9 mouse cellular contexts compared by ENCODE assay signal in genomic region chr14:74913381-74914230, GRCm38 (mm10). TPM values are rescaled to one million over a fixed set of nuclear protein-coding genes. Genes with fewer than 3 reads are reported as not detected.
A peak's percentile ranks its signal among the peaks of the same experiment; 100 is the strongest.
DNase-seq lines count a peak whose midpoint lies in the region; ATAC-seq and TF ChIP-seq lines count a peak whose summit lies in the region.
"Had no signal": no experiment of that assay in that cellular context is flagged by ENCODE, and none has a peak within 500 bp of the region (broad histone marks: within the 10 kb centered on the region; RNA-seq: fewer than 3 reads in every experiment).

No protein-coding gene starts in this region.

- peak overlapping the region; percentile 48 for H3K27ac ChIP-seq in left cerebral cortex, adult 2 months
- peak overlapping the region; percentile 87 for H3K27ac ChIP-seq in bone marrow macrophage, adult 2 months (ENCODE audit: insufficient read depth, low read depth, low read length)

- intact Hi-C loops in left cerebral cortex, adult 2 months (cut with DNase I), result no loop called here

- ATAC-seq in activated CD4-positive, CD25-positive, alpha-beta regulatory T cell, adult 4 months, result no peak

- TF ChIP-seq POLR2A in bone marrow macrophage, adult 2 months (IDR thresholded peaks at IDR 0.05; ENCODE audit: borderline replicate concordance, low read depth, low read length), result no peak

- no peak for DNase-seq in left cerebral cortex, adult 2 months (ENCODE audit: extremely low spot score in 1 of 2, low spot score in 2 of 2)
- DNase-seq in left cerebral cortex, adult 9 months (ENCODE audit: low spot score in 2 of 2), result no peak
- peak; percentile 64 for DNase-seq in kidney, adult 9 months
- peak; percentile 56 for DNase-seq in ovary, postnatal 36 days (ENCODE audit: low spot score)
- DNase-seq in gastrocnemius, adult 18-20 months (ENCODE audit: low spot score), result no peak
- no peak for DNase-seq in cerebellum, postnatal 4 days (ENCODE audit: low spot score in 2 of 2)

- no peak for TF ChIP-seq CTCF in left cerebral cortex, adult 2 months (IDR thresholded peaks at IDR 0.05)
- no peak for TF ChIP-seq CTCF in bone marrow macrophage, adult 2 months (IDR thresholded peaks at IDR 0.05; ENCODE audit: low read depth, low read length)

- H3K4me3 ChIP-seq in left cerebral cortex, adult 2 months, result no peak overlapping the region; the same call in 1 of the 2 replicates
- peak overlapping the region; percentile 53 for H3K4me3 ChIP-seq in bone marrow macrophage, adult 2 months (ENCODE audit: insufficient read depth, low read length)
- H3K4me3 ChIP-seq: megakaryocyte, embryonic 14.5 days had no signal

- peaks cover 57% of the 10 kb centered on the region for H3K4me1 ChIP-seq in bone marrow macrophage, adult 2 months (ENCODE audit: control insufficient read depth, insufficient read depth, low read length)

RNA-seq across cellular contexts. Expression of gene Lrch1, which starts 34.1 kb away (rescaled TPM):
- total RNA-seq in left cerebral cortex, adult 2 months (2021), result 10 to 100 TPM; 14.8 to 16.3 TPM
- 21.3 and 21.8 TPM in 2 replicates for polyA plus RNA-seq in bone marrow macrophage, adult 2 months (2012; ENCODE audit: insufficient read depth, insufficient read length, missing spikeins)
- 1 to 10 TPM; 2.5 to 3.0 TPM for total RNA-seq in gastrocnemius, adult 18-20 months (2021)
- 10 to 100 TPM; 24.1 to 24.4 TPM for polyA plus RNA-seq in activated CD4-positive, CD25-positive, alpha-beta regulatory T cell, adult 4 months (2017; shearing (Covaris generic))

Comparison
In these comparisons a context has a peak if more than half of its experiments do, and no peak if none do; other contexts are left out.
1. DNase-seq: peak in kidney, adult 9 months (single experiment) and ovary, postnatal 36 days (single experiment); none in left cerebral cortex, adult 2 months (0 of 2), left cerebral cortex, adult 9 months (0 of 2), gastrocnemius, adult 18-20 months (single experiment) and cerebellum, postnatal 4 days (0 of 2).